Mouse (Mus musculus): ENCODE measurements around the gene Gm12216. TPM values are rescaled to one million over a fixed set of nuclear protein-coding genes. Genes with fewer than 3 reads are reported as not detected.

Gm12216 gene
- polyA plus RNA-seq, 1 experiment from 2014 or later: 0.58 TPM

- ChIA-PET POLR2A (no interaction called here), CTCF (interaction anchor here (1.3 to 2.9 kb wide), 3 partner anchors 8 to 41 kb away, joined by 3 to 10 read pairs (median 9); no protein-coding TSS in a partner anchor)
- no peaks in the 10 kb centered on the region for H3K27me3 ChIP-seq
- ATAC-seq (no peak), DNase-seq (ENCODE audit: low read depth, low spot score) (no peak)
- TF ChIP-seq CTCF (IDR thresholded peaks at IDR 0.05): no peak
- in situ Hi-C loops (cut with MboI; ENCODE audit: low pct_unique_long_range_greater_than_20kb): no loop called here
Observed at GRCm38 (mm10) chr11:53810156-53810555, 48.9 kb downstream of the Gm12216 start.

GRCm38 (mm10) chr11:53809354-53809753 is 49.7 kb downstream of the Gm12216 start:
- no peak for TF ChIP-seq CTCF (IDR thresholded peaks at IDR 0.05)
- H3K27me3 ChIP-seq: no peaks in the 10 kb centered on the region
- ChIA-PET POLR2A (no interaction called here), CTCF (interaction anchor here (1.2 kb wide), 1 partner anchor 46 kb away, joined by 3 read pairs; no protein-coding TSS in a partner anchor)
- in situ Hi-C loops (cut with MboI; ENCODE audit: low pct_unique_long_range_greater_than_20kb): no loop called here
- no peak for DNase-seq (ENCODE audit: low read depth, low spot score)
- ATAC-seq: no peak

GRCm38 (mm10) chr11:53805786-53806185 is 53.3 kb downstream of the Gm12216 start:
- H3K27me3 ChIP-seq: no peaks in the 10 kb centered on the region
- ATAC-seq (no peak), DNase-seq (ENCODE audit: low read depth, low spot score) (no peak)
- no peak for TF ChIP-seq CTCF (IDR thresholded peaks at IDR 0.05)
- CTCF ChIA-PET: interaction anchor here (1.0 to 1.3 kb wide), 2 partner anchors 9 to 44 kb away, joined by 3 read pairs; no protein-coding TSS in a partner anchor
- POLR2A ChIA-PET: no interaction called here
- in situ Hi-C loops (cut with MboI; ENCODE audit: low pct_unique_long_range_greater_than_20kb): no loop called here

GRCm38 (mm10) chr11:53804569-53805344 is 54.3 kb downstream of the Gm12216 start:
- ATAC-seq (no peak), DNase-seq (ENCODE audit: low read depth, low spot score) (no peak)
- ChIA-PET POLR2A (no interaction called here), CTCF (interaction anchor here (0.7 to 1.9 kb wide), 2 partner anchors 45 to 47 kb away, joined by 3 to 4 read pairs; no protein-coding TSS in a partner anchor)
- TF ChIP-seq CTCF (IDR thresholded peaks at IDR 0.05): no peak
- in situ Hi-C loops (cut with MboI; ENCODE audit: low pct_unique_long_range_greater_than_20kb): no loop called here
- no peaks in the 10 kb centered on the region for H3K27me3 ChIP-seq

GRCm38 (mm10) chr11:53803494-53803893 is 55.6 kb downstream of the Gm12216 start:
- POLR2A ChIA-PET: no interaction called here
- no peak for DNase-seq (ENCODE audit: low read depth, low spot score)
- in situ Hi-C loops (cut with MboI; ENCODE audit: low pct_unique_long_range_greater_than_20kb): no loop called here
- no peak for ATAC-seq
- no peaks in the 10 kb centered on the region for H3K27me3 ChIP-seq
- TF ChIP-seq CTCF (IDR thresholded peaks at IDR 0.05): no peak
- CTCF ChIA-PET: interaction anchor here (0.7 to 2.8 kb wide), 9 partner anchors 8 to 68 kb away, joined by 3 to 9 read pairs (median 4); no protein-coding TSS in a partner anchor

- peak; percentile 49 for DNase-seq (ENCODE audit: low read depth, low spot score)
- no peak for TF ChIP-seq CTCF (IDR thresholded peaks at IDR 0.05)
- H3K27me3 ChIP-seq: no peaks in the 10 kb centered on the region
- POLR2A ChIA-PET: no interaction called here
- in situ Hi-C loops (cut with MboI; ENCODE audit: low pct_unique_long_range_greater_than_20kb): no loop called here
- CTCF ChIA-PET: interaction anchor here (0.9 to 2.8 kb wide), 9 partner anchors 8 to 67 kb away, joined by 3 to 9 read pairs (median 4); no protein-coding TSS in a partner anchor
- ATAC-seq: peak; percentile 44
Observed at GRCm38 (mm10) chr11:53803093-53803492, 56.0 kb downstream of the Gm12216 start.

- no peak for DNase-seq (ENCODE audit: low read depth, low spot score)
- CTCF ChIA-PET: interaction anchor here (2.8 kb wide), 1 partner anchor 10 kb away, joined by 9 read pairs; no protein-coding TSS in a partner anchor
- POLR2A ChIA-PET: no interaction called here
- H3K27me3 ChIP-seq: no peaks in the 10 kb centered on the region
- no peak for TF ChIP-seq CTCF (IDR thresholded peaks at IDR 0.05)
- no peak for ATAC-seq
- in situ Hi-C loops (cut with MboI; ENCODE audit: low pct_unique_long_range_greater_than_20kb): no loop called here
Observed at GRCm38 (mm10) chr11:53800975-53801374, 58.1 kb downstream of the Gm12216 start.

GRCm38 (mm10) chr11:53800036-53800435 is 59.0 kb downstream of the Gm12216 start:
- no peak for ATAC-seq
- no peaks in the 10 kb centered on the region for H3K27me3 ChIP-seq
- ChIA-PET CTCF (no interaction called here), POLR2A (no interaction called here)
- TF ChIP-seq CTCF (IDR thresholded peaks at IDR 0.05): no peak
- DNase-seq (ENCODE audit: low read depth, low spot score): no peak
- in situ Hi-C loops (cut with MboI; ENCODE audit: low pct_unique_long_range_greater_than_20kb): no loop called here

GRCm38 (mm10) chr11:53798041-53798711 is 60.9 kb downstream of the Gm12216 start:
- no peaks in the 10 kb centered on the region for H3K27me3 ChIP-seq
- TF ChIP-seq CTCF (IDR thresholded peaks at IDR 0.05): no peak
- DNase-seq (ENCODE audit: low read depth, low spot score) (no peak), ATAC-seq (no peak)
- in situ Hi-C loops (cut with MboI; ENCODE audit: low pct_unique_long_range_greater_than_20kb): no loop called here
- ChIA-PET POLR2A (no interaction called here), CTCF (no interaction called here)

- TF ChIP-seq CTCF (IDR thresholded peaks at IDR 0.05): no peak
- no peak for DNase-seq (ENCODE audit: low read depth, low spot score)
- CTCF ChIA-PET: interaction anchor here (1.0 to 3.0 kb wide), 6 partner anchors 9 to 53 kb away, joined by 3 to 12 read pairs (median 4); no protein-coding TSS in a partner anchor
- no peak for ATAC-seq
- POLR2A ChIA-PET: interaction anchor here (0.6 to 2.7 kb wide), 4 partner anchors 11 to 34 kb away, joined by 3 to 15 read pairs (median 4); partner anchors contain the start of gene Irf1
- in situ Hi-C loops (cut with MboI; ENCODE audit: low pct_unique_long_range_greater_than_20kb): no loop called here
- no peaks in the 10 kb centered on the region for H3K27me3 ChIP-seq
Observed at GRCm38 (mm10) chr11:53797386-53797920, 61.6 kb downstream of the Gm12216 start.
